Mouse (Mus musculus): Measurements from ENCODE around the gene Hoxc6. TPM values are rescaled to one million over a fixed set of nuclear protein-coding genes. Genes with fewer than 3 reads are reported as not detected.

Hoxc6 gene
- 0.13 TPM in 2 replicates for polyA plus RNA-seq (2012; rRNA removed)

GRCm38 (mm10) chr15:102997939-102998355, at the start of gene Hoxc6:
Gene Hoxc6, plus strand, starts transcription at chr15:102998257.

GRCm38 (mm10) chr15:102954192-102955006, 43.7 kb upstream of the Hoxc6 start, which contains the start of gene Hoxc11:
Gene Hoxc11, plus strand, starts transcription at chr15:102954427.

GRCm38 (mm10) chr15:102966776-102967311, 31.2 kb upstream of the Hoxc6 start, which contains the start of gene Hoxc10:
Gene Hoxc10, plus strand, starts transcription at chr15:102966796.

GRCm38 (mm10) chr15:102967312-102967510, 30.8 kb upstream of the Hoxc6 start, which contains the start of gene Hoxc5:
Gene Hoxc5, plus strand, starts transcription at chr15:102967443.

GRCm38 (mm10) chr15:102976171-102976570, 21.9 kb upstream of the Hoxc6 start, which contains the start of gene Hoxc9:
Gene Hoxc9, plus strand, starts transcription at chr15:102976439.

GRCm38 (mm10) chr15:102990461-102991397, 7.3 kb upstream of the Hoxc6 start, which contains the start of gene Hoxc8:
Gene Hoxc8, plus strand, starts transcription at chr15:102990607.

GRCm38 (mm10) chr15:103018636-103019035, 20.6 kb downstream of the Hoxc6 start, which contains the start of gene Hoxc4:
Gene Hoxc4, plus strand, starts transcription at chr15:103018934.

Other genes starting within 250 kb of the Hoxc6 start
- gene Hoxc13, start 77.2 kb upstream of the Hoxc6 start, polyA plus RNA-seq (2012; rRNA removed), result not detected in 2 replicates
- gene Hoxc12, start 61.5 kb upstream of the Hoxc6 start, polyA plus RNA-seq (2012; rRNA removed), result not detected in 2 replicates
- not detected in 2 replicates for gene Hoxc11, start 43.8 kb upstream of the Hoxc6 start, polyA plus RNA-seq (2012; rRNA removed)
- not detected in 2 replicates for gene Hoxc10, start 31.5 kb upstream of the Hoxc6 start, polyA plus RNA-seq (2012; rRNA removed)
- 0.02 TPM in 2 replicates for gene Hoxc5, start 30.8 kb upstream of the Hoxc6 start, polyA plus RNA-seq (2012; rRNA removed)
- gene Hoxc9, start 21.8 kb upstream of the Hoxc6 start, polyA plus RNA-seq (2012; rRNA removed), result not detected in 2 replicates
- gene Hoxc8, start 7.7 kb upstream of the Hoxc6 start, polyA plus RNA-seq (2012; rRNA removed), result not detected in 2 replicates
- 0.06 and 0.11 TPM in 2 replicates for gene Hoxc4, start 20.7 kb downstream of the Hoxc6 start, polyA plus RNA-seq (2012; rRNA removed)
- gene Smug1, start 168.8 kb downstream of the Hoxc6 start, polyA plus RNA-seq (2012; rRNA removed), result 5.2 TPM in 2 replicates
- gene Cbx5, start 241.6 kb downstream of the Hoxc6 start, polyA plus RNA-seq (2012; rRNA removed), result 17.1 and 17.5 TPM in 2 replicates
- 299 and 307 TPM in 2 replicates for gene Hnrnpa1, start 242.2 kb downstream of the Hoxc6 start, polyA plus RNA-seq (2012; rRNA removed)